Mouse (Mus musculus) WW6 (cell line): ENCODE data around the gene Fto.
A peak's percentile ranks its signal among the peaks of the same experiment; 100 is the strongest.

ENCODE experiments used
- DNase-seq: peaks from one replicate; pipeline ENCODE4 v3.0.0-alpha.2; 2013; ENCODE audit warnings: low read depth, low spot score

Gene Fto

DNA sequence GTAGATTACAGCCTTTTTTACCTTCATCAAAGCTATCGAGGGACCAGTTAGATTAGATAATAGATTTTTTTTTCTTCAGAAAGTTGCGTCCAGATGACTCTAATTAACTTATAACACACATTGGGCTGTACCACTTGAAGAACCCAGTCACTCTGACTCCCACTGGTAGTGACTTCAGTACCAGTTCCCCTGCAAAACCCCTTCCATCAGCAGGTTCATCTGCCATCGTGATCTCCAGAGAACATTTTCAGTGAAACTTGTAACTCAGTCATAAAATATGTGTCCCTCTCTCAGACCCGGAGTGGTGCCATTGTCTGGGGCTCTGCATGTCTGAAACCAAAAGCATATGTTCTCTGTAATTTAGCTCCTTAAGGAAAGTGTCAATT lies 211.5 kb downstream of the Fto start:
- DNase-seq, result no peak

DNA sequence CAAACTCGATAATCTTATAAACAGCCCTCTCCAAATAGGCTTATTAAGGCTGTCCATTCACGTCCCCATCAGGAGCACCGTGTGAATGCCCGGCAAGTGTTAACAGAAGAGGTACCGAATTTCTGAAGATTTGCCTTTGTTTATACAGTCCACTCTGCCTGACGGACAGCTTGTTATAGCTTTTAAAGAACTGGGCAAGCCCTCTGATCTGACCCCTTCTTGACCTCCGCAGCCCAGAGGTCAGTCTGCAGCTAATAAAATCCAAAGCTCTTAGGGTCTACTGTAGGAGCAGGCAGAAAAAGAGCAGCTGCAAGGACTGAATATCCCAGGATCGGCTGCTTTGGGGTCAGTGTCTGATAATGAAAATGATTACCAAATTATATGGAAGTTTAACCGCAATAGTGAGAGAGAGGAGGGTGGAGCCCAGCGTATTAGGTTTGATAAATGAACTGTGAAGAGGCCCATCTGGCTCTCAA lies 212.1 kb downstream of the Fto start:
- DNase-seq, result no peak

DNA sequence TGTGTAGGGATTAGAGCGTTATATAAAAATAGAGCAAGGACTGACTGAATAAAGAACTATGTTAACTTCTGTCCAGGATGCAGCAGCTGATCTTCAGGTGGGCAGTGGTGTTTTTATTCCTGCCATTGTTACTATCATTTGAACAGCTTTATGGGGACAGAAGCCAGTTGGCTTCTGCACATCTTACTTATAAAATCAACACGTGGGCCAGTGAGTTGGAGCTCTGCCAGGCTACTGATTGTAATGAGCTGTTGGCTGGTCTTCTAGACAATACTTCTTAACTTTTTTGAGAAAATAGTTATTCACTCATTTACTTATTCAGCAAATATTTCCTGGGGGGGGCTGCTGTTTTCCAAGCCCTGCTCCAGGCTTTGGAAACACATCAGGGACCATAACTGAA lies 215.6 kb downstream of the Fto start:
- no peak for DNase-seq

DNA sequence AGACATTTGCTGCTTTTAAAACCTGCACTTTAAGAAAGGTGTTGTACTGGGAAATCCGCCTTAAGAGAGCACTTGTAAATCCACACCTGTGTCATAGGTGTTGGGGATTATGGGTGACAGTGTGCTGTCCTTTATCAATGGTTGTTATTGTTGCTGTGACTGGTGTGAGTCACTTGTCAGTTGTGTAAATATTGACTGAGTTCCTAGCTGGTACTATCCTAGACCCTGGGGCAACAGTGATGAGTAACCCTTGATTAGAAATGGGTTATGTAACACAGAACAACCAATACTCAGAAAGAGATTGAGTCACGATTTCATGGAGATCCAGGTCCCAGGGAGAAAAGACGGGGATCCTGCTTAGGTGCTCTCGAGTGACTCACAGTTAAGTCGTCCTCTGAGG lies 216.4 kb downstream of the Fto start:
- DNase-seq, result no peak

DNA sequence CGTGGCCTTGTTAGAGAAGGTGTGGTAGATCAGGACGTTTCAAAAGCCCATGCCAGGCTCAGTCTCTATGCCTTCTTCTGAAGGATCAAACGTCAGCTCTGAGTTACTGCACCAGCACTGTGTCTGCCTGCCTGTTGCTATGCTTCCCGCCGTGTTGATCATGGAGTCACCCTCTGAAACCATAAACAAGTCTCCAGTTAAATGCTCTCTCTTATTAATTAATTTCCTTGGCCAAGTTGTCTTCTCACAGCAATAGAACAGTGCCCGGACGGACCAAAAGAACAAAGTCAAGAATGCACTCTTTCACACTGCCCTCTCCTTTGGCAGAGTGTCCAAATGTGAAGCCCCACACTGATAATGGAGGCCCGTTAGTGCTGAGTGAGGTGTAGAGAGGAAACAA lies 217.3 kb downstream of the Fto start:
- DNase-seq, result no peak

DNA sequence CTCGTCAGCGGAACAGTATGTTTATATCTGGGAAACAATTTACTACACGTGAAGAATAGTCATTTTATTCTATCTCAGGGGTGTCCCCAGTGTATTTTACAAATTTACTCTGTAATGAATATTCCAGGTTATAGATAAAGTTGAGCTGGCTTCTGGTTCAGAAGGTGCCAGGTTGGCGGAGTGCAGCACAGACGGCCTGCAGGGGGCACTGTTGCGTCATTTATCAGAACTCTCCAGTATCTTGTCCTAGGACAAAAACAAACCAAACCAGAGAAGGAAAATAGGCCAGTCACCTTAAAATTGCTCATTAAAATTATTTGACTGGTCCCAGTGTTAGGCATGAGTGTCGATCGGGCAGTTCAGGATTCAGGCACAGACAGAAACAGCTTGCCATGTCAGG lies 218.6 kb downstream of the Fto start:
- peak; percentile 43 for DNase-seq

DNA sequence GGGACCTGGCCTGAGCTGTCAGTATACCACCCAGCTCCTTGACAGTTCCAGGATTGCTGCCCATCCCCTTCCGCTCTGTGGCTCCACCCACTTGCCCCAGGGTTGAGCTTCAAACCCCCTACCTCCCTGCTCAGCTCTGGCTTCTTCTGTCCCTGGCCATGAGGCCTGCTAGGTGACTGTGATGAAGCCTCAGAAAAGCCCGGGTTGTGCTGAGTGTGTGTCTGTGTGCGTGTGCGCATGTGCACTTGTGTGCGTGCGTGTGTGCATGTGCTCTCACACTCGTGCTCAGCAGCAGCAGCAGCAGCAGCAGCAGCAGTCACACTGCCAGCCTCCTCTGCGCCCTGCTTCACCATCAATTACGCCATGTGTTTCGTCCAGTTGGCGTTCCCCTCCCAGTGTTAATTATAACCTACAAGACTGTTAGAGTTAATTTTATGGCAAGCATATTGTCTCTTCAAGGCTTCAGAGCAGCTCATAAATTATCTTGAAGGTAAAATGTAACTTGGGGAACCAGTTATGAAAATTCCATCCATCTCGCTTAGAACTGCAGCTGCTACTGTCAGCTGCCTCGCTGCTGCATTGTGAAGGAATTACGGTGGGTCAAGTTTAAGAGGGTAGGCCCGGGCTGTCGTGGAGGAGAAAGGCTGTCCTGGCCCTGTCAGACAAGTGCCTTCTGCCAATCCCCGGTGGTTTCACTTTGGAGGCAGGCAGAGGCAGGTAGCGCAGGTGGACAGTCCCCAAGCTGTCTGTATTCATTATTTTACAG lies 219.5 kb downstream of the Fto start:
- no peak for DNase-seq

DNA sequence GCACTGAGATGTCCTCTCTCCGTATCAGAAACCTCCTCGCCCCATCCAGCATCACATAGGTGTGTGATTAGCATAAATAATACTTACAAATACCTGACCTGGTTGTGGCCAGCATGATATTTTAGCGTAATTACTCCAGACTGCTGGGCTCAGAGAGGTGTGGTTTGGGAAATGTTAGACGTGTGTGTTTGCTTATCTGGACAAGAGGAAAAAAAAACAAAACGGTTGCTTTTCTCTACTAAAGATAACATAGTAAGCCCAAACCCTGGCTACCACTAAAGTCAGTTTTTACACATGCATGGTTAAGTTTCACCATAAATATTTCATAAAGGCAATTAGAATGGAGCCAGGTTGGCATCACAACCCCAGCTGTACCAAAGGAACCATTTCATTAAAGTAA lies 221.4 kb downstream of the Fto start:
- DNase-seq, result no peak

DNA sequence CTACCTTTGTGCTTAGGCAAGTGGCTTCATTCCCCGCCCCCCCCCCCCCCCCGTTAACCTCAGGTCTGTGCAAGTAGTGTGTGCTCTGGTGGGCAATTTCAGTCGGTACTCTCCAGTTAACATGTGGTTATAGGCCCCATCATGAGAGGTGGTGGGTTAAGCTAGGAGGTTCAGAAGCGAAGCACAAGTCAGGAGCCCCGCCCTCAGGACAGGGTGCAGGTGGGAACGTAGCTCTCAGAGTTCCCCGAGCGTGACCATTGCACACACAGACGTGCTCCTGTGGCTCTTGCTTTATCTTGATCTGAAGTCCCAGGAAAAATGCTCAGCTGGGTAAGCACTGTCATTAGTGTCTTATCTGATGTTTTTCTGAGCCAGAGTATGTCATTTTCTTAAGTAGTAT lies 224.8 kb downstream of the Fto start:
- DNase-seq, result no peak

DNA sequence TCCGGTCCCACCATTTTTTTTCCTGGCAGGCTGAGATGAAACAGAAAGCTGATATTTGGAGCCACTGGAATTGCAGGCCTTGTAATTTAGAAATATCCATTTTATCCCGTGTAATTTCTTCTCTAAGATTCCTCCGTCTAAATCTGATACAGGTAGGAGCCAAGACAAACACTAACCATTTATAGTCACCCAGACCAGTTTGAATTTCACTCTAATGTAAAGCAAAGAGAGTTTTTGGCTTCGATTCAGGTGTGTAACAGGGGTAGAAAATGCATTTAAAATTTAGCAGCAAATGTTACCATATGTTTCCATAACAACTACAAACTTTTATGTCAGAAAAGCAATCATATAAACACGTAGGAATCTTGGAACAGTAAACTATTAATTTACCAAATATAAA lies 225.6 kb downstream of the Fto start:
- DNase-seq, result no peak

DNA sequence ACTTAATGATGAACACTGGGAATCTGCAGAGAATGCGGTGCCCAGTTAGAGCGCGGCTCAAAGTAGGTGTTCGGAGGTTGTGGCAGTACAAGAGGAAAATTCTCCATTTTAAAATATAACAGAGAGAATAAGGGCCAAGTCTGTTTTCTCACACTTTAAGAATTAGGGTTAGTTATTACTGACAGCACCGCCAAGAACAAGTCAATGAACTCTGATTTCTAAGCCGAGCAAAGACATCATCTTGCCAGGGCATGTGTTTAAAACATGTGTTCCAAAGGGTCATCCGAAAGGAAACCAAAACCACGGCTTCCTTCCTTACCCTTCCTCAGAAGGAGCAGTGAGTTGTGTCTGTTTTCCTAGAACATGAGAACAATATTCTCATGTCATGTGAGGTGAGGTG lies 226.3 kb downstream of the Fto start:
- DNase-seq, result no peak

DNA sequence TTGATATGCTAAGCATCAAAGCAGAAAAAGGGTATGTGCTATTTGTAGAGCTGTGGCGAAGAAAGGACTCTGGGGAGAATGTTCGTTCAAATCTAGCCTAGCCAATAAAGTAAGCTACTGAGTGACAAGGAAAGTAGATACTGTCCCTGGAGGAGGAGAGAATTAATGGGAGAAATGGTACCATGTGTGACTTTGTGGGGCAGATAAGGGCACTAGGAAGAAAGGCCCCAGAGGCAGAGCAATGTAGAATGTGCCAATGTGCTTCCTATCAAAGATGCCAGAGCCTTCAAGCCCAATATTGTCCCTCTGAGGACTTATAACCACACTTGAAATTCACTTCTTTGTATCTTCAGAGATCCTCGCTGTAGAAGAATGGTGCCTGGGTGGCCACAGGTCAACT lies 227.9 kb downstream of the Fto start:
- DNase-seq, result no peak

DNA sequence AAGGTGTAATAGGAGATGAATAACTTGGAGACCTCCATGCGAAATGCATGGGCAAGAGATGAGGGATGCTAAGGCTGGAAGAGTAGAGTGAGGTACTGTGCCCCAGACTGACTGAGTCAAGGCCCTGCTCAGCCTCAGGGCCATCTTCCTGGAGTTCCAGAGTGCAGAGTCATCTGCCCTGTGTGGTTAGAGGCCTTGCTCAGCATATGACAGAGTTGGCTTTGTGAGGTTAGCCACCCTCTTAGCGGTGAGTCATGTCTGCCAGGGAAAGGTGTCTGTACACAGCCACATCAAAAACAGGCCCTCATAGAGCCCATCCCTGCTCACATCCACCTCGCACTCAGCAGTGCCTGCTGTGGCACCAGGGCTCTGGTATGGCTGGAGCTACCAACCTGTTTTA lies 232.2 kb downstream of the Fto start:
- DNase-seq, result no peak

DNA sequence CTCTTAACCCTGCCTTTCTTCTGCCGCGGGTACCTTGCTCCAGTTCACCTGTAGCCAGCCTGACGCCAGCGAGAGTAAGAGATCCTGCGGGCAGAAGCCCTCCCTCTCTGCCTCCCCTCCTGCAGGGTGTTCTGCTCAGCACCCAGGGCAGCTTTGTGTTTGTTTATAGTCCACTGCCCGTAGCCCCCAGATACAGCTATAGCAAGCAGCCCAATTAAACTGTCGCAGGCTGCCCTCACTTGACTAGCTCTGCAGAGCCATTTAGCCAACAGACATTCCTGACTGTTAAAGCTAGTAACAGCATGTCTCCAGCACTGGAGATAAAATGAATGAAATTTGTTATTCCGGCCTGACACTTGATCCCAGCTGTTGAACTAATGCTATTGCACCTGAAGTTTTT lies 233.3 kb downstream of the Fto start:
- no peak for DNase-seq

DNA sequence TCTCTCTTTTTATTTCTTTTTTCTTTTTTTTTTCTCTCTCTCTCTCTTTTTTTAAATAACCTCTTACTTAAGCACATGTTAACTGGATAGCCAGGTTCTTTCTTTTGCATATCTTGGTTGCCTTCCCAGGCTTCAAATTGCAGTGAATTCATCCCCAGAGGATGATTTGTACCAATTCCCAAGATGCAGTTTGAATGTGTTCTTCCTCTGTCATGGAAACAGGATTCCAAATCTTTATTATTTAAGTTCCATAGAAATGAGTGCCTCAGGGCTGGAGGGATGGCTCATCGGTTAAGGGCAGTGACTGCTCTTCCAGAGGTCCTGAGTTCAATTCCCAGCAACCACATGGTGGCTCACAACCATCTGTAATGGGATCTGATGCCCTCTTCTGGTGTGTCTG lies 236.8 kb downstream of the Fto start:
- no peak for DNase-seq

DNA sequence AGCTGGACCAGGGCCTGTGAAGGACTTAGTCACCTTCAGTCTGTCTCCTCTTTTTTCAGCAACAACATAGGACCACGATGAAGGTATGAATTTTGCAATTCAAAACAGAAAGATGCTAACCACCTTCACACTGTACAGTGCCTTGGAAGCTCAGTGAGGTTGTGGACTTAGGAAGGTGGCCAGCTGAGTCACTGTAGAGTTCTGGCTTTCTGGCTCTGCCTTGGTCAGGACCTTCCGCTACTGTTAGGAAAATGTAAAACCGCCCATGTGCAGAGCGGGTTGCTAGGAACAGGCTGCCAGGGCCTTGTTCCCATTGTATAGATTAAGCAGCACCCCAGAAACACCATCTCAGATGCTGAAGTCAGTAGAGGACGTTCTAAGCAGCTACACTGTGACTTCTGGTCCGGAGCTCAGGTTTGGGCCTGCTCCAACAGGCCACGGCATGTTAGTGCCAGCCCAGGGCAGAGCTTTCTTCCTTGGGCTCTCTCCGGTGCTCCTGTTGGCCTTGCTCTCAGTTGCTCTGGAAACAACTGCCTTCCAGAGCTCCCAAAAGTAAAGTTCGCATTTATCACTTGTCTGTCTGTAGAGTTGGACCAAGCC lies 237.9 kb downstream of the Fto start:
- no peak for DNase-seq

DNA sequence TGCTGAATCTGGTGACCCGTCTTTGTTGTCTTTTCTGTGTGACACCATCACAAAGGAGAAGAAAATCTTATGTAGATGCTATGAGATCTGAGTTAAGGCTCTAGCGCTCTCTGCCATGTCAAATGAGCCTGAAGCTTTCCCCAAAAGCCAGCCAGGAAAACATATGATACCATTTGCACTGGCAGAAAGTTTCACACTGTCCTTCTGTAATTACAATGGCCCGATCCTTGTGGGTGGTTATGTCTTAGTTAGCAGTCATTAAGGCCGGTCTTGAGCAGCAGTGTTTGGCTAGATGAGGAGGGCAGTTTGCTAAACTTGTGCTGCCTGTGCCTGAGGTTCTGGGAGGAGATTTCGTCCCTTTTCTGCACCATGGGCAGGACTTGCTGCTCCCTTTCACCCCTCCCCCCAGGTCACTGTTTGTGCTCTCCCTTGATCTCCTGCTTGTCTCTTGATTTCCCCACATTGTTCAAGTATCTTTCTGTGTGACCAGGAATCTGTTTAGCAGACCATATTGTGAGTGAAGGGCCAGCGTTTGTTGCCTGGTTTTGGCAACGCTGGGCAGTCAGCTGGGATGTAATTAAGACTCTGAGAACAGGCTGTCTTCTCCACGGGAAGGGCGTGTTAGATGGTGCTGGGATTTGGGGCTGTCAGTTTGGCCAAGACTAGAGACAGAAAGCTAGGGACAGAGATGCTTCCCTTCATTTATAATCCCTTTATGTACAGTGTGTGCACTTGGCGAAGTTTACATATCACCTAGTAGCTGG lies 238.6 kb downstream of the Fto start:
- no peak for DNase-seq

DNA sequence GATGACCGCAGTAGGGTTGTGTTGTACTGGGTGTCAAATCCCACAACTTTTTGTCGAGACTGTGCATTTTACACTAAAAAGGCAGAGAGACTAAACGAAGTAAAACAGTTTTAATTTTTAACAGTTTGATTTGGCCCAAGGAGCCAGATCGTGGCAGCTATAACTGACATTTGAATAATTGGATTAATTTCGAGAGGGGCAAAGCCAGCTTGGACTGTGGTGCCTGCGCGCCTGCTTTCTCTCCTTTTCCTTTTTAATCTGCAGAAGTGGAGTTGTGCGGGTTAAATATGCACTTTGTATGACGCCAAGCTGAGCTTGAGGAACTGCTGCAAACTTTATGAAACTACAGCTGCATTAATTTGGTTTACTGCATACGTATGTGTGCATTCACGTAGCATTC lies 239.3 kb downstream of the Fto start:
- DNase-seq, result no peak

DNA sequence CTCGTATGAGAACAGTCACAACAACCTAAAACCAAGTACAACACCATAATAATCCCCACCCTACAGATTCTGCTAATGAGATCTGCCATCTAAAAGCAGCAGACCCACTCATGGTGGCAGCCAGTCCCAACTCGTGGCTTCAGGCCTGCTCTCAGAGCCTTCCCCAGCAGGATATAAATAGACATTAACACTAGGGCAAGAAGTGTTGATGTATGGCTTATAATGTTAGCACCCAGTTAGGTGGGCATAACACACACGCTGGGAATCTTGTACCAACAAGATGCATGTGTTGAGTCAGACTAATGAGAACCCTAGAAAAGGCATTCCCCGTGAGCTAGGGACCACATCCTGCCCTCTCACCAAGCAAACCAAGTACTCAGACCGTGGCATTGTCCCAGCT lies 240.1 kb downstream of the Fto start:
- DNase-seq, result no peak

DNA sequence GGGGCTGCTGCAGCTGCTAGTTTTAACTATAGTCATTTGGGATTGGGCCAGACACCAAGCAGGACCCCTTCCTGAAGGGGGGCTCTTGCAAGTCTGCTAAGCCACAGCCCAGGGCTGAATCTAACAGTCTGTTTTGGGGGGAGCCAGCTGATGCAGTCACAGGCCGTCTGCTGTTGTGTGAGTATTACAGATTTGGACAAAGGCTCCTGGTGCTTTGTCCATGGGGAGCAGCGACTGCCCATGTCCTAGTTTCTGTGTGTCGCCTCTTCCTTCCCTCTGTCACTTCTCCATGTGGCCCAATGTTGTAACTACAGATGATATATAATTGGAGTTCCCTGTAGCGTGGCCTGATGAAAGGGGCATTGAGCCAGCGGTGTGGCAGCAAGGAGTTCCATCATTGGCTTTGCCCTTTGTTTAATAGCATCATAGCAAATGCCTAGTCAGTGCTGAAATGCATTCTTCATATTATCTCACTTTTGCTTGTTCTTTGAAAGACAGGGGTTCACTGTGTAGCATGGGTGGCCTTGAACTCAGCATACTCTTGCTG lies 243.8 kb downstream of the Fto start:
- no peak for DNase-seq

DNA sequence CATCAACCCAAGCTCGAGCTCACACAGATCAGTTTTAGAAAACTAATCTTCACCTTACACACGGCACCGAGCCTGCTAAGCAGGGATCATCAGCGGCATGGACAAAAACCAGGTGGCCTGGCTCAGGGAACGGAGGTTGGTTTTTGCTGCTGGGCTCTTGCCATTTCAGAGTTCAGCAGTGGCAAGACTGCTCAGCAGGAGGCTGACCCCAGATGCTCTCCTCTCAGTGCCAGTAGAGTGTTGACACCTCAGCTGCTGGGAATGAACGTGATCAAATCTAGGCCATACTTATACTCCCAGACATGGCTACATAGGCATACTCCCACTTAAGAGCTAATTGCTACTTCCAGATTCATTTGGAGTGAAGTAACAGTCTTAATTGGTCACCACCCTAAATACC lies 245.1 kb downstream of the Fto start:
- DNase-seq, result no peak

DNA sequence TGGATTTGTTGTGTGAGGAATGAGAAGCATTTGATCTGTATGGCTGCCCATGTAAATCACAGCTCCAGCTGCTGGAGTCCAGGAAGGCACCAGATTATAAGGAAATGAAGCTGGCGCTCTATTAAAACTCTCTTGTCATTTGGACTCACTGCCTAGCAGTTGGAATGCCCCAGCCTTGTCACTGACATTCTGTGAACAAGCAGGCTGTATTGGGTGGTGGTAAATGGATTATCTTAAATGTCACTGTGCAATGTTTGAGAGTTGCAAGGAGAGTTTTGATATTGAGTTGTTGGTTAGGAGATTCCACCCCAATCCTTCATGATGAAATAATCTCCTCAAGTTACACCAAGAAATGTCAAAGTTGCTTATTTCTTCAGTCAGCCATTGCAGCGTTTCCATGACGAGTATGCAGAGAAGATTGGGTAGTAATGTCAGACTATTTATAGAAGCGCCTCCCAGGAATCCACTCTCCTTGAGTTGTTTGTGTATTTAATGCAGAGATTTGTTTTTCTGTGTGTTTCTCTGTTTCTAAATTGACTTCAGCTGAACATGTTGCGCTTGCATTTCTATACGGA lies 246.8 kb downstream of the Fto start:
- no peak for DNase-seq
